Mouse (Mus musculus) left cerebral cortex, postnatal 14 days (tissue): Measurements from ENCODE around the gene Olfr473. TPM values are rescaled to one million over a fixed set of nuclear protein-coding genes. Genes with fewer than 3 reads are reported as not detected.
"Not testable (repeated sequence)": the region's sequence is repeated elsewhere in the genome, so short reads cannot be mapped to it uniquely, and the experiment has no call there.

ENCODE experiments used
- DNase-seq, 2 experiments: peaks; one replicate each; pipeline ENCODE4 v3.0.0; 2021 to 2022; ENCODE audit warnings: low spot score in 2 of 2, mixed read lengths in 1 of 2
- intact Hi-C: fragments of 180-260 bp; cut with DNase I; formaldehyde crosslinking; loops from one replicate; pipeline ENCODE4 v1.15.1; 2025
- long read RNA-seq, 2 experiments: library from polyadenylated mRNA; stranded (forward); transcript quantifications; one replicate each; pipeline ENCODE4 v2.0.0; 2021
- total RNA-seq, 2 experiments: library from RNA; stranded (reverse); gene quantifications; 2 replicates each; pipeline ENCODE4 v1.2.3; 2021

Olfr473 gene
- not detected for total RNA-seq
- long read RNA-seq, experiment 1 = 0 reads
- long read RNA-seq, experiment 2 = 0 reads

DNA sequence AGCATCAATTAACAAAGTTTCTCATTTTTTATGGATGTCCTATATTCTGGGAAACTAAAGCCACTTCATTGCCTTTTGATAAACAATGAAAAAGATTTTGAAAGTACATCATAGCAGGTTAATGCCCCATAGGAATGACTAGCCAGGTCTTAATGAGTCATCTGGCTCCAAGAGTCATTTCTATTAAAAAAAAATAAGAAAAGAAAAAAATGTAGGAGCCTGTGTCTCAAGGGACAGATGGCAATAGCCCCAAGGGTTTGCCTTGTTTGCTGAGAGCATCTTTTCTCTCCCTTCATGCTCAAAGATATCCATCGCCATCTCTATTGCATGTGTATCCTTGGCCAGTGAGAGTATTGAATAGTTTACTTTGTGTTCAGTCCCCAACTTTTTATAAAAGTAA lies at the start of gene Olfr473:
Olfr473 (plus strand) TSS at position 301 of the 400 bp plus-strand sequence.
- intact Hi-C loops = no loop called here

DNA sequence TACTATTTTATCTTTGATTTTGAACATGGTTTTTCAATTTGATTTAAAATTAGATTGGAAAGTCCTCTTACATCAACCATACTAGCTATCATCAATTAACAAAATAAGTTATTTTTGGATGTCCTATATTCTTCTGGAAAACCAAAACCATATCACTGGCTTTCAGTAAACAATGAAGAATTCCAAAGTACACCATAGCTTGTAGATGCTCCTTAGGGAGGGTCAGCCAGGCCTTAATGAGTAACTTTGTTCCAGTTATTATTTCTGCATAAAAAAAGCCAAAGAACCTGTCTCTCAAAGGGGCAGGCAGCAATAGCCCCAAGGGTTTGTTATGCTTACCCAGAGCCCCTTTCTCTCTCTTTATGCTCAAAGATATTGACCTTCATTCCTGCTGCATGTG lies 32.6 kb upstream of the Olfr473 start, which contains the start of gene Olfr472:
Olfr472 (plus strand) TSS at position 301 of the 400 bp plus-strand sequence.
- no peak for DNase-seq
- intact Hi-C loops = no loop called here

More for the DNA sequence above, at the start of gene Olfr473:
- no peak for DNase-seq

- intact Hi-C loops, DNase-seq: not testable (repeated sequence)
Measured at GRCm38 (mm10) chr7:107952539-107952938, 22.3 kb downstream of the Olfr473 start.

DNA sequence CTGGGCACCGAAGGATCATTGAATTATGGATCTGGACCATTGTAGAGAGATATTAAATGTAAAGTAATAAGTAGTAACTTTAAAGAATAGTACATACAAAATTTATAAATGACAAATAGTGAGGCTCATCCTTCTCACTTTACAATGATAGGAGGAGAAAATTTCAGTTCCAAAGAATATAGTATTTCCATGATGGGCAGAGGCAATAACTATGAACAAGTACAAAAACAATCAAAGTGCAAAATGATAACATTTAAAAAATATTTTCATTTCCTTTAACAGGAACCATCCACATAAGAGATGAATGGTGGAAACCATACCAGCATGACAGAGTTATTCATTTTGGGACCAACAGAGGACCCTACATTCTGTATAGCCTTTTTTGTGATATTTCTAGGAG lies 24.1 kb downstream of the Olfr473 start, which contains the start of gene Olfr474:
Olfr474 (plus strand) TSS at position 301 of the 400 bp plus-strand sequence.
- no peak for DNase-seq
- intact Hi-C loops = no loop called here

GRCm38 (mm10) chr7:107964503-107964902 lies 34.3 kb downstream of the Olfr473 start, which contains the start of gene Olfr476:
Olfr476 (plus strand) TSS chr7:107964803.
- intact Hi-C loops = no loop called here
- no peak for DNase-seq

Other genes starting within 250 kb of the Olfr473 start
- not detected for gene Cyb5r2, start 172.4 kb upstream of the Olfr473 start, total RNA-seq
- gene Ovch2, start 129.2 kb upstream of the Olfr473 start, total RNA-seq = not detected
- not detected for gene Olfr467, start 118.2 kb upstream of the Olfr473 start, total RNA-seq
- not detected for gene Olfr469, start 104.9 kb upstream of the Olfr473 start, total RNA-seq
- not detected for gene Olfr470, start 83.0 kb upstream of the Olfr473 start, total RNA-seq
- gene Olfr472, start 32.5 kb upstream of the Olfr473 start, total RNA-seq = not detected
- not detected for gene Olfr474, start 24.2 kb downstream of the Olfr473 start, total RNA-seq
- gene Olfr476, start 34.4 kb downstream of the Olfr473 start, total RNA-seq = not detected
- not detected for gene Olfr477, start 56.2 kb downstream of the Olfr473 start, total RNA-seq
- gene Olfr478, start 103.5 kb downstream of the Olfr473 start, total RNA-seq = not detected
- not detected for gene Olfr479, start 120.2 kb downstream of the Olfr473 start, total RNA-seq
- not detected for gene Olfr480, start 136.9 kb downstream of the Olfr473 start, total RNA-seq
- gene Olfr481, start 149.4 kb downstream of the Olfr473 start, total RNA-seq = not detected
- 1 to 10 TPM; 2.0 to 2.3 TPM for gene Olfr482, start 167.1 kb downstream of the Olfr473 start, total RNA-seq
- gene Olfr483, start 170.4 kb downstream of the Olfr473 start, total RNA-seq = not detected
- not detected for gene Olfr484, start 197.0 kb downstream of the Olfr473 start, total RNA-seq
- gene Olfr485, start 229.4 kb downstream of the Olfr473 start, total RNA-seq = not detected
- gene Olfr486, start 242.3 kb downstream of the Olfr473 start, total RNA-seq = not detected